Mouse (Mus musculus) cerebellum, adult 18-20 months (tissue): ENCODE results near the gene Ppp1r13b.

ENCODE experiments used
- DNase-seq, 2 experiments: peaks; one replicate each; pipeline ENCODE4 v3.0.0; 2021

Gene Ppp1r13b

GRCm38 (mm10) chr12:111820708-111821107 lies 87.2 kb downstream of the Ppp1r13b start:
- DNase-seq: no peak

GRCm38 (mm10) chr12:111819936-111820335 lies 88.0 kb downstream of the Ppp1r13b start:
- peak; percentile 47 for DNase-seq

- no peak for DNase-seq
Observed at GRCm38 (mm10) chr12:111817991-111818390, 89.9 kb downstream of the Ppp1r13b start.

GRCm38 (mm10) chr12:111816967-111817366 lies 90.9 kb downstream of the Ppp1r13b start:
- DNase-seq: no peak

- no peak for DNase-seq
Observed at GRCm38 (mm10) chr12:111816528-111816927, 91.4 kb downstream of the Ppp1r13b start.

- DNase-seq: no peak
Observed at GRCm38 (mm10) chr12:111814769-111815762, 92.8 kb downstream of the Ppp1r13b start.

- peak; percentile 94 to 99 for DNase-seq
Observed at GRCm38 (mm10) chr12:111813766-111814617, 93.9 kb downstream of the Ppp1r13b start, which contains the start of the genes Xrcc3 and Zfyve21. Gene Xrcc3 (minus strand): TSS chr12:111813873. Gene Zfyve21 (plus strand): TSS chr12:111814170.

- DNase-seq: peak in 1 of 2 experiments; percentile 37
Observed at GRCm38 (mm10) chr12:111813111-111813765, 94.7 kb downstream of the Ppp1r13b start.

GRCm38 (mm10) chr12:111812611-111813010 lies 95.3 kb downstream of the Ppp1r13b start:
- no peak for DNase-seq

- DNase-seq: no peak
Observed at GRCm38 (mm10) chr12:111812075-111812474, 95.8 kb downstream of the Ppp1r13b start.

GRCm38 (mm10) chr12:111809762-111810161 lies 98.1 kb downstream of the Ppp1r13b start:
- DNase-seq: peak; percentile 74 to 76

- no peak for DNase-seq
Observed at GRCm38 (mm10) chr12:111808775-111809174, 99.1 kb downstream of the Ppp1r13b start.

- no peak for DNase-seq
Observed at GRCm38 (mm10) chr12:111803538-111803937, 104.4 kb downstream of the Ppp1r13b start.

GRCm38 (mm10) chr12:111800459-111801183 lies 107.3 kb downstream of the Ppp1r13b start:
- DNase-seq: no peak

GRCm38 (mm10) chr12:111798493-111798892 lies 109.4 kb downstream of the Ppp1r13b start:
- no peak for DNase-seq

GRCm38 (mm10) chr12:111797251-111797650 lies 110.7 kb downstream of the Ppp1r13b start:
- DNase-seq: no peak

GRCm38 (mm10) chr12:111795180-111795895 lies 112.6 kb downstream of the Ppp1r13b start:
- DNase-seq: peak; percentile 60 to 66

- DNase-seq: no peak
Observed at GRCm38 (mm10) chr12:111794526-111795179, 113.3 kb downstream of the Ppp1r13b start.

GRCm38 (mm10) chr12:111794102-111794501 lies 113.8 kb downstream of the Ppp1r13b start:
- DNase-seq: peak; percentile 68 to 76

- DNase-seq: no peak
Observed at GRCm38 (mm10) chr12:111791474-111792104, 116.3 kb downstream of the Ppp1r13b start.
